Mouse (Mus musculus): Measurements from ENCODE around the gene Setd7.

GRCm38 (mm10) chr3:51484370-51484769, 76.3 kb downstream of the Setd7 start:
- no peak for TF ChIP-seq CTCF (IDR thresholded peaks at IDR 0.05; ENCODE audit: low read depth, low read length)
- TF ChIP-seq POLR2A (IDR thresholded peaks at IDR 0.05; ENCODE audit: extremely low read depth, insufficient read depth, low read length), result no peak
